8 mouse cellular contexts compared by ENCODE assay signal in the genomic region with DNA sequence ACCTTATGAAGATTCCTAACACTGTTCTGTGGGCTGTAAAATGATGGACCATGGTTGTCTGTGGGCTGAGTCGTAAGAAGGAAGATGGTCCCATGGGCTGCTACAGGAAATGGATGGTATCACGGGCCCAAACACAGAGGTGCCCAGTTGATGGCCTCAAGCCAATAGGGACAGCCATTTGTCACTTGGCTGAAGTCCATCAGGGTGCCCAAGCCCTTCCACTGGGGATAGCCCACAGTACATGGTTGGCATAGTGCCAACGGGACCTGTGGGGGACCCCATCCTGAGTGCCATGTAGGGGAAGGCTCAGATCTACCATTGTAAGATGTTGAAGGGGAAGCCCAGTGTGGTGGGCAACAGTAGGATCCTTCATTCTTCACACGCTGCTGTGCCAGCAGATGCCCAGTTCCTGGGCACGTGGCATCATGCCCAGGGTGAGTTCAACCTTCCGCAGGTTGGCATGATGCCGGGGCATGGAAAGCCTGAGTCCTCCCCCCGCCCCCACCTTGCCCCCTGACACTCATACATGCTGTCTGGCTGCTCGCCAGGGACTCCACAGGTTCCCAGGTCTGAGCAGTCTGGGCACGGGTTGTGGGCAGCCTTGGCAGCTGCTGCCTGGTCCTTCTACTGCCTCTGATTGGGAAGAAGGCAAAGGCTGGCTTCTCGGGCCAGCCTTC.
DNase-seq lines count a peak whose midpoint lies in the region; ATAC-seq lines count a peak whose summit lies in the region.

No protein-coding gene starts in this region.

- H3K36me3 ChIP-seq in hindbrain, embryonic 16.5 days (ENCODE audit: control insufficient read depth, insufficient read depth, low read length) = no peaks in the 10 kb centered on the region
- no peaks in the 10 kb centered on the region for H3K36me3 ChIP-seq in midbrain, embryonic 14.5 days (ENCODE audit: control insufficient read depth, insufficient read depth, low read length)

- peaks cover 14% of the 10 kb centered on the region for H3K4me1 ChIP-seq in hindbrain, embryonic 16.5 days (ENCODE audit: control insufficient read depth, insufficient read depth, low read depth, low read length)
- H3K4me1 ChIP-seq in midbrain, embryonic 14.5 days (ENCODE audit: control insufficient read depth, insufficient read depth, low read length) = peaks cover 17% of the 10 kb centered on the region

- no peaks in the 10 kb centered on the region for H3K9me3 ChIP-seq in hindbrain, embryonic 16.5 days (ENCODE audit: control insufficient read depth, low read length)
- H3K9me3 ChIP-seq in midbrain, embryonic 14.5 days (ENCODE audit: control insufficient read depth, low read length) = no peaks in the 10 kb centered on the region

- H3K9ac ChIP-seq in hindbrain, embryonic 16.5 days (ENCODE audit: low read depth, low read length) = no peak overlapping the region
- H3K9ac ChIP-seq in midbrain, embryonic 14.5 days (replicated peaks; ENCODE audit: low read length) = no peak overlapping the region

- H3K4me3 ChIP-seq in hindbrain, embryonic 16.5 days (ENCODE audit: low read length) = no peak overlapping the region
- no peak overlapping the region for H3K4me3 ChIP-seq in midbrain, embryonic 14.5 days (replicated peaks; ENCODE audit: low read depth, low read length)

- DNase-seq in right cerebral cortex, postnatal 14 days = peak; percentile 33
- DNase-seq in right cerebral cortex, postnatal 36 days (ENCODE audit: low spot score in 2 of 2) = no peak
- DNase-seq in cerebellum, postnatal 4 days (ENCODE audit: low spot score in 2 of 2) = peak; percentile 67 to 98
- DNase-seq in midbrain, embryonic 14.5 days = peak; percentile 83
- no peak for DNase-seq in thymus, postnatal 25 days
- DNase-seq in adipocyte (ENCODE audit: low spot score) = no peak

- H3K27me3 ChIP-seq in hindbrain, embryonic 16.5 days (replicated peaks; ENCODE audit: control insufficient read depth, insufficient read depth, low read length) = peaks cover 11% of the 10 kb centered on the region
- peaks cover 60% of the 10 kb centered on the region for H3K27me3 ChIP-seq in midbrain, embryonic 14.5 days (ENCODE audit: control insufficient read depth, insufficient read depth, low read length)

- no peak overlapping the region for H3K4me2 ChIP-seq in hindbrain, embryonic 16.5 days (ENCODE audit: low read length)
- H3K4me2 ChIP-seq in midbrain, embryonic 14.5 days (ENCODE audit: low read length) = no peak overlapping the region

- ATAC-seq in hindbrain, embryonic 16.5 days = peak; percentile 89
- peak; percentile 69 for ATAC-seq in midbrain, embryonic 14.5 days (ENCODE audit: low FRiP score, low TSS enrichment)
- ATAC-seq in activated CD4-positive, CD25-positive, alpha-beta regulatory T cell, adult 4 months = no peak

- H3K27ac ChIP-seq in hindbrain, embryonic 16.5 days (ENCODE audit: low read depth, low read length) = no peak overlapping the region
- no peak overlapping the region for H3K27ac ChIP-seq in midbrain, embryonic 14.5 days (replicated peaks; ENCODE audit: low read depth, low read length)

- WGBS in hindbrain, embryonic 16.5 days = 33% methylated on average over 11 of the region's 11 CpGs
- 66% methylated on average over 11 of the region's 11 CpGs for WGBS in midbrain, embryonic 14.5 days

Comparison
In these comparisons a context has a peak if more than half of its experiments do, and no peak if none do; other contexts are left out.
1. DNase-seq: peak in right cerebral cortex, postnatal 14 days (single experiment), cerebellum, postnatal 4 days (2 of 2) and midbrain, embryonic 14.5 days (single experiment); none in right cerebral cortex, postnatal 36 days (0 of 2), thymus, postnatal 25 days (single experiment) and adipocyte (single experiment).